Mouse (Mus musculus): ENCODE data around the gene Cmtr1. TPM values are rescaled to one million over a fixed set of nuclear protein-coding genes. Genes with fewer than 3 reads are reported as not detected.

Cmtr1 gene
- total and polyA plus RNA-seq, 3 experiments, result 88.8 to 135 (median 105) TPM

GRCm38 (mm10) chr17:29716732-29717445 lies 56.5 kb downstream of the Cmtr1 start, which contains the start of gene Ccdc167 (continued):
- TF ChIP-seq MEF2A (IDR thresholded peaks at IDR 0.05; ENCODE audit: borderline replicate concordance, low read depth, low read length) (no peak), KAT2A (IDR thresholded peaks at IDR 0.05; ENCODE audit: insufficient replicate concordance, low read length) (peak; percentile 76; the same call in 1 of the 2 replicates), MYC (IDR thresholded peaks at IDR 0.05; ENCODE audit: low read depth, low read length) (peak; percentile 92), CHD1 (IDR thresholded peaks at IDR 0.05; ENCODE audit: low read depth, low read length) (peak; percentile 93), MAFK (IDR thresholded peaks at IDR 0.05; ENCODE audit: insufficient replicate concordance, low read length) (no peak), IRF4 (IDR thresholded peaks at IDR 0.05; ENCODE audit: low read depth, low read length) (peak; percentile 60), USF2 (conservative IDR thresholded peaks at IDR 0.05; ENCODE audit: low read depth, low read length) (peak; percentile 78), E2F4 (IDR thresholded peaks at IDR 0.05; ENCODE audit: insufficient replicate concordance, low read depth, low read length) (peak; percentile 90; the same call in 1 of the 2 replicates), BHLHE40 (IDR thresholded peaks at IDR 0.05; ENCODE audit: low read depth, low read length) (peak; percentile 57; the same call in 1 of the 2 replicates), ETS1 (conservative IDR thresholded peaks at IDR 0.05; ENCODE audit: low read depth, low read length) (peak; percentile 14; the same call in 1 of the 2 replicates), ZMIZ1 (IDR thresholded peaks at IDR 0.05; ENCODE audit: low read depth, low read length) (peak; percentile 78), RCOR1 (conservative IDR thresholded peaks at IDR 0.05; ENCODE audit: low read depth, low read length) (peak; percentile 75; the same call in 1 of the 2 replicates), NRF1 (IDR thresholded peaks at IDR 0.05; ENCODE audit: low read depth, low read length) (peak; percentile 97), HCFC1 (IDR thresholded peaks at IDR 0.05; ENCODE audit: low read depth, low read length) (peak; percentile 90), UBTF (IDR thresholded peaks at IDR 0.05; ENCODE audit: low read depth, low read length) (0 out of 2 replicates have a peak, but pooled peaks have one; percentile 68), RAD21 (IDR thresholded peaks at IDR 0.05; ENCODE audit: low read depth, low read length) (no peak)

- peaks cover 3 to 17% of the 10 kb centered on the region in 2 experiments for H3K36me3 ChIP-seq (replicated peaks in 1 of 2; ENCODE audit: control insufficient read depth in 1 of 2, insufficient read depth in 1 of 2, low read length in 1 of 2)
- in situ Hi-C loops (cut with MboI; ENCODE audit: low pct_ligation_motif_present, low pct_unique_long_range_greater_than_20kb, low sequenced_read_pairs), result loop anchor here (10.0 kb wide), 1 partner anchor 46 kb away; no protein-coding TSS in a partner anchor
Observed at GRCm38 (mm10) chr17:29718660-29719059, 58.3 kb downstream of the Cmtr1 start.

More at GRCm38 (mm10) chr17:29718660-29719059, 58.3 kb downstream of the Cmtr1 start:
- no peak for TF ChIP-seq IRF4 (IDR thresholded peaks at IDR 0.05; ENCODE audit: low read depth, low read length)
- TF ChIP-seq RAD21 (IDR thresholded peaks at IDR 0.05; ENCODE audit: low read depth, low read length), result no peak
- no peak for TF ChIP-seq ETS1 (conservative IDR thresholded peaks at IDR 0.05; ENCODE audit: low read depth, low read length)
- TF ChIP-seq ZC3H11A (IDR thresholded peaks at IDR 0.05; ENCODE audit: low read depth, low read length), result no peak
- TF ChIP-seq NELFE (IDR thresholded peaks at IDR 0.05; ENCODE audit: low read depth, low read length), result no peak
- no peak for TF ChIP-seq MAFK (IDR thresholded peaks at IDR 0.05; ENCODE audit: insufficient replicate concordance, low read length)
- no peak for TF ChIP-seq HCFC1 (IDR thresholded peaks at IDR 0.05; ENCODE audit: low read depth, low read length)
- no peak for TF ChIP-seq MYC (IDR thresholded peaks at IDR 0.05; ENCODE audit: low read depth, low read length)
- TF ChIP-seq EP300 (IDR thresholded peaks at IDR 0.05; ENCODE audit: low read length), result no peak
- TF ChIP-seq ELF1 (IDR thresholded peaks at IDR 0.05; ENCODE audit: low read depth, low read length), result no peak
- TF ChIP-seq CHD2 (IDR thresholded peaks at IDR 0.05; ENCODE audit: low read length), result no peak
- no peak for TF ChIP-seq MAZ (IDR thresholded peaks at IDR 0.05; ENCODE audit: low read depth, low read length)
- TF ChIP-seq PAX5 (IDR thresholded peaks at IDR 0.05; ENCODE audit: low read length), result no peak
- TF ChIP-seq SMC3 (IDR thresholded peaks at IDR 0.05; ENCODE audit: low read depth, low read length), result no peak
- Histone ChIP-seq H3K9me3 (replicated peaks; ENCODE audit: low read length) (peaks cover 7% of the 10 kb centered on the region), H3K4me2 (ENCODE audit: insufficient read depth, low read depth, poor library complexity, severe bottlenecking) (no peak overlapping the region), H3K79me2 (replicated peaks; ENCODE audit: control insufficient read depth, extremely low read depth, insufficient read depth, poor library complexity, severe bottlenecking) (peaks cover 12% of the 10 kb centered on the region), H3K27me3 (replicated peaks) (no peaks in the 10 kb centered on the region), H3K9ac (ENCODE audit: insufficient read depth, low read depth) (no peak overlapping the region), H3K27ac (ENCODE audit: insufficient read depth, low read depth) (no peak overlapping the region), H3K4me1 (ENCODE audit: control insufficient read depth in 1 of 2, insufficient read depth in 2 of 2) (peaks cover 20 to 54% of the 10 kb centered on the region in 2 experiments), H3K4me3 (replicated peaks in 1 of 3; ENCODE audit: low read depth in 2 of 3, low read length in 2 of 3, poor library complexity in 1 of 3) (no peak overlapping the region)
- DNase-seq (ENCODE audit: extremely low read depth), result no peak
- dilution Hi-C loops (cut with MboI; ENCODE audit: extremely low pct_ligation_motif_present, extremely low pct_unique_long_range_greater_than_20kb, low sequenced_read_pairs), result no loop called here
